Mouse (Mus musculus): ENCODE data around the gene Olfr922. TPM values are rescaled to one million over a fixed set of nuclear protein-coding genes. Genes with fewer than 3 reads are reported as not detected.

The Olfr922 gene
- polyA plus RNA-seq (2012; rRNA removed) = not detected in 2 replicates

GRCm38 (mm10) chr9:38814314-38814713 lies at the start of gene Olfr922:
Olfr922 (plus strand) TSS chr9:38814614.
- Histone ChIP-seq H3K4me1 (ENCODE audit: control insufficient read depth, insufficient read depth, low read length) (no peaks in the 10 kb centered on the region), H3K4me3 (ENCODE audit: control insufficient read depth, low read depth, low read length) (no peak within 1 kb of the TSS), H3K27ac (ENCODE audit: control insufficient read depth, insufficient read depth, low read depth, low read length) (no peak within 1 kb of the TSS), H3K36me3 (ENCODE audit: control insufficient read depth, insufficient read depth, low read length) (no peaks in the 10 kb centered on the region), H3K27me3 (ENCODE audit: control insufficient read depth, insufficient read depth, low read length) (no peaks in the 10 kb centered on the region)
- TF ChIP-seq CTCF (IDR thresholded peaks at IDR 0.05; ENCODE audit: control insufficient read depth, insufficient read depth, insufficient replicate concordance, low read depth, low read length) = no peak
- no peak for TF ChIP-seq POLR2A (IDR thresholded peaks at IDR 0.05; ENCODE audit: control insufficient read depth, low read depth, low read length)

- H3K4me1 ChIP-seq (ENCODE audit: control insufficient read depth, insufficient read depth, low read length) = no peaks in the 10 kb centered on the region
- no peak for TF ChIP-seq CTCF (IDR thresholded peaks at IDR 0.05; ENCODE audit: control insufficient read depth, insufficient read depth, insufficient replicate concordance, low read depth, low read length)
- no peak for TF ChIP-seq POLR2A (IDR thresholded peaks at IDR 0.05; ENCODE audit: control insufficient read depth, low read depth, low read length)
- no peak within 1 kb of the TSS for H3K27ac ChIP-seq (ENCODE audit: control insufficient read depth, insufficient read depth, low read depth, low read length)
- H3K4me3 ChIP-seq (ENCODE audit: control insufficient read depth, low read depth, low read length) = no peak within 1 kb of the TSS
- H3K27me3 ChIP-seq (ENCODE audit: control insufficient read depth, insufficient read depth, low read length) = no peaks in the 10 kb centered on the region
- H3K36me3 ChIP-seq (ENCODE audit: control insufficient read depth, insufficient read depth, low read length) = no peaks in the 10 kb centered on the region
Observed at GRCm38 (mm10) chr9:38772768-38773167, 41.6 kb upstream of the Olfr922 start, which contains the start of gene Olfr921. Olfr921 (plus strand) TSS chr9:38773068.

- TF ChIP-seq CTCF (IDR thresholded peaks at IDR 0.05; ENCODE audit: control insufficient read depth, insufficient read depth, insufficient replicate concordance, low read depth, low read length) (no peak), POLR2A (IDR thresholded peaks at IDR 0.05; ENCODE audit: control insufficient read depth, low read depth, low read length) (no peak)
- Histone ChIP-seq H3K4me1 (ENCODE audit: control insufficient read depth, insufficient read depth, low read length) (no peaks in the 10 kb centered on the region), H3K27me3 (ENCODE audit: control insufficient read depth, insufficient read depth, low read length) (no peaks in the 10 kb centered on the region), H3K36me3 (ENCODE audit: control insufficient read depth, insufficient read depth, low read length) (no peaks in the 10 kb centered on the region), H3K27ac (ENCODE audit: control insufficient read depth, insufficient read depth, low read depth, low read length) (no peak overlapping the region), H3K4me3 (ENCODE audit: control insufficient read depth, low read depth, low read length) (no peak overlapping the region)
Observed at GRCm38 (mm10) chr9:38792689-38793088, 21.7 kb upstream of the Olfr922 start.

- Histone ChIP-seq H3K27me3 (ENCODE audit: control insufficient read depth, insufficient read depth, low read length) (no peaks in the 10 kb centered on the region), H3K4me1 (ENCODE audit: control insufficient read depth, insufficient read depth, low read length) (no peaks in the 10 kb centered on the region), H3K36me3 (ENCODE audit: control insufficient read depth, insufficient read depth, low read length) (no peaks in the 10 kb centered on the region), H3K4me3 (ENCODE audit: control insufficient read depth, low read depth, low read length) (no peak overlapping the region), H3K27ac (ENCODE audit: control insufficient read depth, insufficient read depth, low read depth, low read length) (no peak overlapping the region)
- TF ChIP-seq CTCF (IDR thresholded peaks at IDR 0.05; ENCODE audit: control insufficient read depth, insufficient read depth, insufficient replicate concordance, low read depth, low read length) = no peak
- no peak for TF ChIP-seq POLR2A (IDR thresholded peaks at IDR 0.05; ENCODE audit: control insufficient read depth, low read depth, low read length)
Observed at GRCm38 (mm10) chr9:38805696-38806095, 8.7 kb upstream of the Olfr922 start.

GRCm38 (mm10) chr9:38815458-38815986 lies 1.1 kb downstream of the Olfr922 start:
- no peak overlapping the region for H3K4me3 ChIP-seq (ENCODE audit: control insufficient read depth, low read depth, low read length)
- H3K4me1 ChIP-seq (ENCODE audit: control insufficient read depth, insufficient read depth, low read length) = no peaks in the 10 kb centered on the region
- TF ChIP-seq CTCF (IDR thresholded peaks at IDR 0.05; ENCODE audit: control insufficient read depth, insufficient read depth, insufficient replicate concordance, low read depth, low read length) (no peak), POLR2A (IDR thresholded peaks at IDR 0.05; ENCODE audit: control insufficient read depth, low read depth, low read length) (no peak)
- H3K36me3 ChIP-seq (ENCODE audit: control insufficient read depth, insufficient read depth, low read length) = no peaks in the 10 kb centered on the region
- no peak overlapping the region for H3K27ac ChIP-seq (ENCODE audit: control insufficient read depth, insufficient read depth, low read depth, low read length)
- no peaks in the 10 kb centered on the region for H3K27me3 ChIP-seq (ENCODE audit: control insufficient read depth, insufficient read depth, low read length)

GRCm38 (mm10) chr9:38826245-38826644 lies 11.8 kb downstream of the Olfr922 start, which contains the start of gene Olfr923:
Olfr923 (plus strand) TSS chr9:38826545.
- TF ChIP-seq CTCF (IDR thresholded peaks at IDR 0.05; ENCODE audit: control insufficient read depth, insufficient read depth, insufficient replicate concordance, low read depth, low read length) = no peak
- TF ChIP-seq POLR2A (IDR thresholded peaks at IDR 0.05; ENCODE audit: control insufficient read depth, low read depth, low read length) = no peak
- Histone ChIP-seq H3K4me3 (ENCODE audit: control insufficient read depth, low read depth, low read length) (no peak within 1 kb of the TSS), H3K36me3 (ENCODE audit: control insufficient read depth, insufficient read depth, low read length) (no peaks in the 10 kb centered on the region), H3K27ac (ENCODE audit: control insufficient read depth, insufficient read depth, low read depth, low read length) (no peak within 1 kb of the TSS), H3K4me1 (ENCODE audit: control insufficient read depth, insufficient read depth, low read length) (no peaks in the 10 kb centered on the region), H3K27me3 (ENCODE audit: control insufficient read depth, insufficient read depth, low read length) (no peaks in the 10 kb centered on the region)

GRCm38 (mm10) chr9:38833027-38833426 lies 18.6 kb downstream of the Olfr922 start:
- TF ChIP-seq POLR2A (IDR thresholded peaks at IDR 0.05; ENCODE audit: control insufficient read depth, low read depth, low read length) = no peak
- TF ChIP-seq CTCF (IDR thresholded peaks at IDR 0.05; ENCODE audit: control insufficient read depth, insufficient read depth, insufficient replicate concordance, low read depth, low read length) = no peak
- no peak overlapping the region for H3K4me3 ChIP-seq (ENCODE audit: control insufficient read depth, low read depth, low read length)
- no peaks in the 10 kb centered on the region for H3K36me3 ChIP-seq (ENCODE audit: control insufficient read depth, insufficient read depth, low read length)
- no peaks in the 10 kb centered on the region for H3K27me3 ChIP-seq (ENCODE audit: control insufficient read depth, insufficient read depth, low read length)
- H3K27ac ChIP-seq (ENCODE audit: control insufficient read depth, insufficient read depth, low read depth, low read length) = no peak overlapping the region
- H3K4me1 ChIP-seq (ENCODE audit: control insufficient read depth, insufficient read depth, low read length) = no peaks in the 10 kb centered on the region
